Mouse (Mus musculus) liver, adult 2 months (tissue): ENCODE results near the gene Spred2.

Source experiments
- CTCF ChIP-seq: fragments of 200-500 bp; IDR thresholded peaks from 2 replicates; pipeline ENCODE4 v1.5.1; 2011; ENCODE audit warnings: low read depth, low read length, control low read depth
- POLR2A ChIP-seq: fragments of 200-500 bp; IDR thresholded peaks from 2 replicates; pipeline ENCODE4 v1.6.1; 2011; ENCODE audit warnings: low read length, control low read depth; ENCODE audit not compliant: insufficient read depth; ENCODE audit errors: extremely low read depth

DNA sequence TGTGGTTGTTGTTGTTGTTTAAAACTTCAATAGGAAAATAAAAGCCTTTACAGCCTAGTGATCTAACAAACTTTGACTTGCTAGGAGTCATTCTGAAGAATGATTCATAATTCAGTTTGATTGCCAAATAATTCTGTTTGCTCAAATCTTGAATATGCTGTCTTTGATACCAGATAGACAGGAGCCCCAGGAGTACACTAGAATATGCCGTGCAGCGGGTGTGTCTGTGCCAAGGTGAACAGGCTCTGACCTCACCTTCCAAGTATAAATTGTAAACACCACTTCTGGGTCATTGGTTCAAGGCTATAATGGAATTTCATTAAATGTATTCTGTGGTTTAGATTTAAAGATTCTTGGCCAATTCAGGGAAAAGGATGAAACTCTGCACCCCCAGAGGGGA, 66.6 kb downstream of the Spred2 start:
- TF ChIP-seq POLR2A (no peak), CTCF (no peak)
